Mouse (Mus musculus): Measurements from ENCODE around the gene Mptx1. TPM values are rescaled to one million over a fixed set of nuclear protein-coding genes. Genes with fewer than 3 reads are reported as not detected.
"Not testable (repeated sequence)": the region's sequence is repeated elsewhere in the genome, so short reads cannot be mapped to it uniquely, and the experiment has no call there.

The Mptx1 gene
- total RNA-seq (2018; cell fraction: chromatin; rRNA removed) = not detected
- not detected for total RNA-seq (2018; cell fraction: cytosol; rRNA removed)
- not detected for total RNA-seq (2018; cell fraction: nucleus; rRNA removed)
- polyA plus RNA-seq (2018) = not detected in 3 replicates

DNA sequence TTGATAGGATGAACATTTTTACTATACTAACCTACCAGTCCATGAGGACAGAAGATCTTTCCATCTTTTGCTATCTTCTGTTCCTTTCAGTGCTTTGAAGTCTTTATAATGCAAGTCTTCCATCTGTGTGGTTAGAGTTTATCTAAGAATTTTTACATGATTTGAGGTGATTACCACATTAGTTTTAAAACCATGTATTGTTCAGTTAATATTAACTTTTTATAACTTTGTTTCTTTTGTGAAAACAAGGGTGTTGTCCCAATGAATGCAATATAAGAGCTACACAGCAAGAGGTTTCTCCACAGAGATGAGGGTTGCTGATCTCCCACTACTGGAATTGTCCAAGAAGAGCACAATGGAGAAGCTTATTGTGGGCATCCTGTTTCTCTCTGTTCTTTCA, at the start of gene Mptx1:
Gene Mptx1, plus strand, starts transcription at position 301 of the 400 bp plus-strand sequence.
- no peaks in the 10 kb centered on the region for H3K79me2 ChIP-seq (ENCODE audit: inconsistent target)
- H3K4me3 ChIP-seq (ENCODE audit: inconsistent target) = no peak within 1 kb of the TSS
- no peaks in the 10 kb centered on the region for H3K36me3 ChIP-seq (ENCODE audit: inconsistent target)
- H3K27ac ChIP-seq = no peak within 1 kb of the TSS

DNA sequence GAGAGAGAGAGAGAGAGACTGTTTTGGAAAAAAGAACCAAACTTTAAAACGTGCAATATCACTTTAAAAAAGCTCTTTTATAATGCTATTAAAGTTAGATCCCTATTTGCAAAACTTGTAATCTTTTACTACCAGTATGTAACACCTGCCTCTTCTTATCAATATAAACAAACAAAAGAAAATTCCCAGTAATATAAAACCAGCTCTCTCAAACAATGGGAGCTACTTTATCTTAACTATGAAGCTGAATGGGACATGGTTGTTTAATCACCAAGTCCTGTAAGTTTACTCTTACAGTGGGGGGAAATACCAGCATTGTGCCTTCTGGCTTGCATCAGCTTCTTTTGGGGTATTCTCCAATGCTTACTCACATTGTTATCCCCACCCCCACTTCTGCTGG, 27.2 kb upstream of the Mptx1 start:
- Histone ChIP-seq H3K79me2 (ENCODE audit: inconsistent target) (no peaks in the 10 kb centered on the region), H3K4me3 (ENCODE audit: inconsistent target) (no peak overlapping the region), H3K27ac (no peak overlapping the region), H3K36me3 (ENCODE audit: inconsistent target) (no peaks in the 10 kb centered on the region)
- WGBS (ENCODE audit: missing documents) = no CpG with 5 or more reads among the region's 1 CpGs

DNA sequence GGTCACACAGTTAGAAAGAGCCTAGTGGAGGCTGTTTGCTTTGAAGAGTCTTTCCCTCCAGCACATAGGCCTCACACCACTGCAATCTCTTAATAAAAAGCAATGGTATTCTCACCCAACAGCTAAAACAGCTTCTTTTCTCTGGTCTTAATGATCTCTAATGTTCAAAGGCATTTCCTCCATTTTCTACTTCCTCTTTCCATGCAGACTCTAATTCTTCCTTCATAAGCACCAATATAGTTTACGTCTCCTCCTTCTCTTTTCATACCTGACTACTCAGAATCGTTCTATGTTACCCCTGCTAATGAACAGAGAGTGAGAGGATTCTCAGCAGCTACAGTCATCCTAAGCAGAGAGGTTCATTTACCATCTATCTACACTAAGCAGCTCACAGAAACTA, 13.0 kb upstream of the Mptx1 start:
- WGBS (ENCODE audit: missing documents) = 16% methylated on average over 2 of the region's 2 CpGs
- no peak overlapping the region for H3K4me3 ChIP-seq (ENCODE audit: inconsistent target)
- no peaks in the 10 kb centered on the region for H3K79me2 ChIP-seq (ENCODE audit: inconsistent target)
- no peaks in the 10 kb centered on the region for H3K36me3 ChIP-seq (ENCODE audit: inconsistent target)
- H3K27ac ChIP-seq = no peak overlapping the region

GRCm38 (mm10) chr1:174353636-174354035, 23.3 kb downstream of the Mptx1 start:
- not testable (repeated sequence) for H3K27ac ChIP-seq; H3K4me3 ChIP-seq (ENCODE audit: inconsistent target); H3K36me3 ChIP-seq (ENCODE audit: inconsistent target); H3K79me2 ChIP-seq (ENCODE audit: inconsistent target)
- 9% methylated on average over 1 of the region's 1 CpGs for WGBS (ENCODE audit: missing documents)

- Histone ChIP-seq H3K79me2 (ENCODE audit: inconsistent target) (no peaks in the 10 kb centered on the region), H3K4me3 (ENCODE audit: inconsistent target) (no peak overlapping the region), H3K36me3 (ENCODE audit: inconsistent target) (no peaks in the 10 kb centered on the region), H3K27ac (peak overlapping the region; percentile 33; the same call in 1 of the 2 replicates)
- 14% methylated on average over 5 of the region's 5 CpGs for WGBS (ENCODE audit: missing documents)
Measured at GRCm38 (mm10) chr1:174354640-174355039, 24.3 kb downstream of the Mptx1 start.

DNA sequence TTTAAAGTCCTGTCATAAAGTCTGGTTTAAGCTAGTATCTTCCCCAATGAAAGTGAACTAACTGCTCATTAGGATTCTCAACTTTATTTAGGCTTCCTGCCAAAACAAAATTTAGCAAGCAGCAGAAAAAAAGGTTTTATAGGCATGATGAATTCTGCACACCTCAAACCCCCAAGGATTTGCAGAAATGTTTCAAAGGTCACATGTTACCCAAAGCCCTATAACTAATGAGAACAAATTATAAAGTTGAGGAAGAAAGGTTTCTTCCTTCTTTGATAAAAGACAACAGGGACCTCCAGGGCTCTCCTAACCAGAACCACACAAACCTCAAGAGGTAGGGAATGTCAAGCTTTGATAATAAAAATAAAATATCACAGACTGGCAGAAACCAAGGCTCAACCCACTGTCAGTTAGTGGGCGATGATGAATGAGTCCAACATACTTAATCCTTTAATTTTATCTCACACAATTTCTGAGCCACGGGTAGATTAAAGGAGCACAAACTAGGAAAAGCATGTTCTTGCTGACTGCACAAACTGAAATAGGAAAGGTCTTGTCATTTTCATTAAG, 34.6 kb downstream of the Mptx1 start, which contains the start of gene Olfr417:
Gene Olfr417, plus strand, starts transcription at position 241 of the 570 bp plus-strand sequence.
- no peaks in the 10 kb centered on the region for H3K36me3 ChIP-seq (ENCODE audit: inconsistent target)
- WGBS (ENCODE audit: missing documents) = 12% methylated on average over 2 of the region's 2 CpGs
- H3K4me3 ChIP-seq (ENCODE audit: inconsistent target) = no peak within 1 kb of the TSS
- H3K79me2 ChIP-seq (ENCODE audit: inconsistent target) = no peaks in the 10 kb centered on the region
- H3K27ac ChIP-seq = no peak within 1 kb of the TSS

GRCm38 (mm10) chr1:174373799-174374198, 43.5 kb downstream of the Mptx1 start:
- Histone ChIP-seq H3K79me2 (ENCODE audit: inconsistent target) (no peaks in the 10 kb centered on the region), H3K27ac (no peak overlapping the region), H3K36me3 (ENCODE audit: inconsistent target) (no peaks in the 10 kb centered on the region), H3K4me3 (ENCODE audit: inconsistent target) (no peak overlapping the region)
- 100% methylated on average over 3 of the region's 3 CpGs for WGBS (ENCODE audit: missing documents)

Other genes with a start within 250 kb of the Mptx1 start
- gene Olfr429, start 246.2 kb upstream of the Mptx1 start, polyA plus RNA-seq (2018) = not detected in 3 replicates
- not detected in 3 replicates for gene Olfr427, start 233.6 kb upstream of the Mptx1 start, polyA plus RNA-seq (2018)
- gene Olfr231, start 209.4 kb upstream of the Mptx1 start, polyA plus RNA-seq (2018) = not detected in 3 replicates
- gene Olfr424, start 199.0 kb upstream of the Mptx1 start, polyA plus RNA-seq (2018) = not detected in 3 replicates
- gene Olfr420, start 174.9 kb upstream of the Mptx1 start, polyA plus RNA-seq (2018) = not detected in 3 replicates
- gene Spta1, start 157.7 kb upstream of the Mptx1 start, polyA plus RNA-seq (2018) = 0.16 to 0.19 TPM in 2 of 3 replicates, not detected in the other
- not detected in 3 replicates for gene Olfr419, start 78.5 kb upstream of the Mptx1 start, polyA plus RNA-seq (2018)
- gene Olfr417, start 34.6 kb downstream of the Mptx1 start, polyA plus RNA-seq (2018) = not detected in 3 replicates
- not detected in 3 replicates for gene Olfr248, start 60.5 kb downstream of the Mptx1 start, polyA plus RNA-seq (2018)
- not detected in 3 replicates for gene Olfr414, start 93.5 kb downstream of the Mptx1 start, polyA plus RNA-seq (2018)
- not detected in 3 replicates for gene Olfr220, start 111.6 kb downstream of the Mptx1 start, polyA plus RNA-seq (2018)
- not detected in 3 replicates for gene Fmn2, start 171.3 kb downstream of the Mptx1 start, polyA plus RNA-seq (2018)

All from macrophage (primary cell).